Mouse (Mus musculus): ENCODE data around the gene Smurf2.
A peak's percentile ranks its signal among the peaks of the same experiment; 100 is the strongest.

Gene Smurf2

GRCm38 (mm10) chr11:106905707-106906106 lies 14.8 kb downstream of the Smurf2 start:
- DNase-seq, result no peak

GRCm38 (mm10) chr11:106899804-106900203 lies 20.7 kb downstream of the Smurf2 start:
- DNase-seq, result no peak

GRCm38 (mm10) chr11:106896561-106897168 lies 23.9 kb downstream of the Smurf2 start:
- DNase-seq, result no peak

GRCm38 (mm10) chr11:106883656-106884055 lies 36.9 kb downstream of the Smurf2 start:
- DNase-seq, result no peak

GRCm38 (mm10) chr11:106872650-106873049 lies 47.9 kb downstream of the Smurf2 start:
- no peak for DNase-seq

- no peak for DNase-seq
Measured at GRCm38 (mm10) chr11:106851438-106851837, 69.1 kb downstream of the Smurf2 start.

- DNase-seq, result no peak
Measured at GRCm38 (mm10) chr11:106842002-106842401, 78.5 kb downstream of the Smurf2 start.

GRCm38 (mm10) chr11:106828079-106828478 lies 92.4 kb downstream of the Smurf2 start:
- DNase-seq, result no peak

- peak; percentile 36 for DNase-seq
Measured at GRCm38 (mm10) chr11:106824403-106824802, 96.1 kb downstream of the Smurf2 start.

- no peak for DNase-seq
Measured at GRCm38 (mm10) chr11:106823741-106824140, 96.8 kb downstream of the Smurf2 start.

GRCm38 (mm10) chr11:106822911-106823310 lies 97.6 kb downstream of the Smurf2 start:
- DNase-seq, result peak; percentile 90

- no peak for DNase-seq
Measured at GRCm38 (mm10) chr11:106822491-106822890, 98.0 kb downstream of the Smurf2 start.

GRCm38 (mm10) chr11:106821397-106821796 lies 99.1 kb downstream of the Smurf2 start:
- no peak for DNase-seq

GRCm38 (mm10) chr11:106820972-106821371 lies 99.5 kb downstream of the Smurf2 start:
- peak; percentile 66 for DNase-seq

- DNase-seq, result peak; percentile 48
Measured at GRCm38 (mm10) chr11:106820252-106820651, 100.3 kb downstream of the Smurf2 start.

GRCm38 (mm10) chr11:106819595-106819994 lies 100.9 kb downstream of the Smurf2 start:
- peak; percentile 46 for DNase-seq

- DNase-seq, result peak; percentile 43
Measured at GRCm38 (mm10) chr11:106818341-106818740, 102.2 kb downstream of the Smurf2 start.

- DNase-seq, result peak; percentile 81
Measured at GRCm38 (mm10) chr11:106817808-106818207, 102.7 kb downstream of the Smurf2 start.

GRCm38 (mm10) chr11:106817156-106817555 lies 103.4 kb downstream of the Smurf2 start:
- no peak for DNase-seq

GRCm38 (mm10) chr11:106816316-106816715 lies 104.2 kb downstream of the Smurf2 start:
- no peak for DNase-seq

GRCm38 (mm10) chr11:106815761-106816160 lies 104.8 kb downstream of the Smurf2 start:
- DNase-seq, result no peak

GRCm38 (mm10) chr11:106815331-106815730 lies 105.2 kb downstream of the Smurf2 start:
- no peak for DNase-seq

- DNase-seq, result peak; percentile 88
Measured at GRCm38 (mm10) chr11:106814601-106815320, 105.8 kb downstream of the Smurf2 start.

- no peak for DNase-seq
Measured at GRCm38 (mm10) chr11:106812410-106813136, 107.9 kb downstream of the Smurf2 start.
